Mouse (Mus musculus) thymus, postnatal 36 days (tissue): ENCODE data around the gene Kbtbd12.

ENCODE experiments used
- DNase-seq, 2 experiments: peaks; one replicate each; pipeline ENCODE4 v3.0.0; 2022; ENCODE audit warnings: mixed read lengths in 2 of 2

The Kbtbd12 gene

DNA sequence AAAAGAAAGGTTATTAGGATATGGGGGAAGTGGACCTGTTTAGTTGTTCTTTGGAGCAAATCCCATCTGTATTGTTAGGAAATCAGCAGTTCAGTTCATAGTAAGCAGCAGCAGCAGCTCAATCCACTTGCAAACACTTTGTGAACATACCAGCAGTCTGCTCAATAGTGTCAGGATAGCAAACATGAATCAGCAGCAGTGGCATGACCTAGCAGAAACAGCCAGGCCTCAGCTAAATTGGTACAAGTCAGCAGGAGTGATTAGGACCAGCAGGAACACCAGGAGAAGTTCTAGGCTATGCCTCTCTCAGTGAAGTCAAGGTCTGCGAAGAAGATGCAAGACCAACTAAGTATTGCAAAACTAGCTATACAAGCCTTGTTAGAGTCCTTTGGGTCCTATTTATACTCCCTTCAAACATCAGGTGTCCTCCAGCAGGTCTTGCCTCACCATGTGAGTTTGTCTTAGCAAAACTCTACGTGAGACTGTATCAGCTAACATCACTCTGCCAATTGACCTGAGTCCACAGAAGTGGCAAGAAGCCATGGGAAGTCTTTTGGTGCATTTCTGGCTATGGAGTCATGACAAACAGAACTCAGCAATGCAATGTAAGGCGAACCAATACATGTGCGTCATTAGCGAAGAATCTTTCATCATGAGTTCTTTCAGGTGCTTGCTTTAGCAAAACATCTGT is at the start of gene Kbtbd12:
Kbtbd12 (minus strand) TSS at position 340 of the 691 bp plus-strand sequence.
- no peak for DNase-seq

DNA sequence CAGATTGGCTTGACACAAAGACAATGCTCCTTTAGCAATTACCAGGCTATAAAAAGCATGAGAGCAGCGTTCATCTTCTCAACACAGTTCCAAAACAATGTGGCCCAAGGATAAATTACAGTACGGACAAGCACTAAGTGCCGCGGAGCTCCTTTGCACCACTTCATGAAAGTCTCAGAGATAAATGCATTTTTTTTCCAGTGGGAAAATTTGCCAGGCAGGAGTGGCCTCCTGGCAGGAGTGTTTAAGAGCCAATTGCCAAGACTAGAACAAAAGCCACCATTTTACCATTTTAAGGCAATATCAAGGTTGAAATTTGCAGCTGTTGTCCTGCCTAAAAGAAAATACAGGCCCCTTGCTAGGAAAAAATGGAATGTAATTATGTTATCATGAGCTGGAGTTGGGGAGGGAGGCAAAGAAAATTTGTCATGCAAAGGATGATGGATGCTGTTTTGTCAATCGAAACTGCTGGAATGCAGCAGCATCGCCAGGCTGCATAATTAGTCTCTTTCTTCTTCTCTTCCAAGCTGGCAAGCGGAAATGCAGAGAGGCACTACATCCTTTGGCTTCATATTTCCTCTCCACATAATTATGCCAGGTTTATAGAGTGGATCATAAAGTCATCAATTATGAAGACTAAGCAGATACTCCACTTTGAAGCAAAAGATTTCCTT is 45.8 kb upstream of the Kbtbd12 start:
- DNase-seq = no peak

GRCm38 (mm10) chr6:88681026-88681425 is 43.3 kb upstream of the Kbtbd12 start:
- no peak for DNase-seq

- DNase-seq = no peak
Measured at GRCm38 (mm10) chr6:88677738-88678137, 40.0 kb upstream of the Kbtbd12 start.

- no peak for DNase-seq
Measured at GRCm38 (mm10) chr6:88676753-88677736, 39.3 kb upstream of the Kbtbd12 start.

DNA sequence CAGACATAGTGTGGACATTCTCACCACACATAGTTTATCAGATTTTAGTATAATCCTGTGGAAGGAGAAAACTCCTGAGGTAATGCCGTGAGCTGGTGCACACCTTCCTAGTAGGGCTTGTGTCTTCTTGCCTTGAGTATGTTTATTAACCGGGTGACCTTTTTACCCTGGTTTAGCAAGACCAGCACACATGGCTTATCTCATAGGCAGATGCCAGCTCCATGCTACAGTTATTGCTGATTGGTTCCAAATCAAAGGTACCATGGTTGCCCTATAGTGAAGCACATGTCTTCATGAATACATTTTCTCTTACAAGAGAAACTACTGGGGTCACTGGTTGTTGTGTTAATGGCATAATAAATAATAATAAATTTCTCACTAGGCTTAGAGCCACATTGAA is 38.1 kb upstream of the Kbtbd12 start:
- no peak for DNase-seq

DNA sequence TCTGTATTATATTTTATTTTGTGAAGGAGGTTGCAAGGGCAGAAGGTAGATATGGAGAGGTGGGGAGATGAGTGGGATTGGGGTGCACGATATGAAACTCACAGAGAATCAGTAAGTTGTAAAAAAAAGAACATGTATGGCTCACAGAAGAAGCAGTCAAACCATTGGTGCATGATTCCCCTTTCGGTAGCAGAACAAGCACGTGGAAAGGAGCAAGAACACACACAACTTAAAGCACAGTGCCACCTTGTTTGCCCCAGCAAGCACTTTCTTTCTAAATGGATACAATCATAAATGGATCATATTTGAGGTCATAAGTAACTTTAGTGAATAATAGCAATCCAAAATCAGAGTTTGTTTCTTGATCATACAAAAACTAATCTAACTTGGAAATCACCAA is 24.5 kb upstream of the Kbtbd12 start:
- no peak for DNase-seq

GRCm38 (mm10) chr6:88661696-88662095 is 23.9 kb upstream of the Kbtbd12 start:
- no peak for DNase-seq

DNA sequence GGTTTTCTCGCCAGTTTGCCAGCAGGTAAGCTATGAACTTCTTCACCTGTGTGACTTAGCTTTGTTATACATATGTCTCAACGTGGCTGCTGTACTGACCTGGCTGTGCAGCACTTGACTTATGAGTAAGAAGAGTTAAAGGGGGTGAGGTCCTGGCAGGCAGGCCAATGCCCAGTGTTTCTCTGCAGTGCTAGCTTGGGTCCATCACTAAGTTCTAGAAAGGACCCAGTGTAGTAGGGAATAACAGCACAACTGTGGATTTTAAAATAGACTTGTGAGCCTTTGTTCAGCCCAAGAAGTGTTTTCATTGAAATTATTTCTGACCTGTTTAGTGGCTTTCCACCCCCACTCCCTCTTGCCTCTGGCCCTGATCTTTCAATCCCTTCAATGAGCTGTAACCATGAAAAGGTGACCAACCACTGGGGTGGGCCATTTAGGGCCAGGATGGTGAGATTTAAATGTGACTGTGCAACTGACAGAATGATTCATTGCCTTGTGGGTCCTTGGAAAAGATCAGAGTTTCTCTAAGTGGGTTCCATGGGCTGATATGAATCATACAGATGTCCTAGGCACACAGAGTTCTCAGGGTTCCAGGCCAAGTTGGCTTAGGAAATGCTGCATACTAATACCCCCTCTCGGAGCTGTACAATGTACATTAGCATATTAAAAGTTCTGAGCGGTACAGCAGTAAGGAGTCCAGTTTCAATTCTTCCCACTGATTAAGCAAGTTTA is 10.0 kb upstream of the Kbtbd12 start:
- DNase-seq = no peak

DNA sequence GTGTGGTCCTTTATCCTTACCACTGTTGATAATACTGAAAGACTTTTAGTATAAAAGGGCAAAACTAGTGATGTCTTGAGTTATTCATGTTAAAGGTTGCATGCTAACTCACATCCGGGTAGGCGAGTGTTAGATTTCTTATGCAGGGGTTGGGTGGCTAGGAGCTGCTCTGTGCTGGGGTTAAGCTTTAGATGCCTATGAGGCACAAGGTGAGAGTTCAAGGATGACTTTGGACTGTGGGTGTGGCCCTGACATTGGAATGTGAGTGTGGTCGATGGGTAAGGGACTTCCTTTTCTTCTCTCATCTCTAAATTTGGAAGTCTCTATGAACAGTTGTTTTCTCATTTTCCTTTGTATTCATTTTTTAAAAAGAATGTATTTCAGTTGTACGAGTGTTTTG is 7.0 kb upstream of the Kbtbd12 start:
- DNase-seq = no peak

GRCm38 (mm10) chr6:88641346-88641920 is 3.7 kb upstream of the Kbtbd12 start:
- no peak for DNase-seq

- no peak for DNase-seq
Measured at GRCm38 (mm10) chr6:88640331-88640730, 2.6 kb upstream of the Kbtbd12 start.

DNA sequence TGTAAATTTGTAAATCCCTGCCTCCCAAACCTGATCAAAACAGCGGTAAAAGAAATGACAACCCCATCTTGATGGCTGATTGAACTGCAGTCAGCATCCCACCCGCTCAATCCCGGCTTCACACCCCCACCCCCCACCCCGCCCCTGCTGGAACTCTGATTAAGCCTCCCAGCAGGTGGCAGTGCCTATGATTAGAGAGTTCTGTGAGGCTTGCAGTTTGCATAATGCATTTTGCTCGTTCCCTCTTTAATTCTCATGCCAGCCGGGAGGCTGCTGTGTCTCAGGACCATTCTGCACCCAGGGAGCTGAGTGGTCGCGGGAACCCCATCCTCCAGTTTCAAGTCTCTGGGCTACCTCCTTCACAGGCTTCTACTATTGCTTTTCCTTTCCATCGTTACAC is 2.2 kb upstream of the Kbtbd12 start:
- DNase-seq = no peak

GRCm38 (mm10) chr6:88639372-88639920 is 1.7 kb upstream of the Kbtbd12 start:
- DNase-seq = no peak

GRCm38 (mm10) chr6:88638917-88639316 is 1.2 kb upstream of the Kbtbd12 start:
- DNase-seq = no peak

DNA sequence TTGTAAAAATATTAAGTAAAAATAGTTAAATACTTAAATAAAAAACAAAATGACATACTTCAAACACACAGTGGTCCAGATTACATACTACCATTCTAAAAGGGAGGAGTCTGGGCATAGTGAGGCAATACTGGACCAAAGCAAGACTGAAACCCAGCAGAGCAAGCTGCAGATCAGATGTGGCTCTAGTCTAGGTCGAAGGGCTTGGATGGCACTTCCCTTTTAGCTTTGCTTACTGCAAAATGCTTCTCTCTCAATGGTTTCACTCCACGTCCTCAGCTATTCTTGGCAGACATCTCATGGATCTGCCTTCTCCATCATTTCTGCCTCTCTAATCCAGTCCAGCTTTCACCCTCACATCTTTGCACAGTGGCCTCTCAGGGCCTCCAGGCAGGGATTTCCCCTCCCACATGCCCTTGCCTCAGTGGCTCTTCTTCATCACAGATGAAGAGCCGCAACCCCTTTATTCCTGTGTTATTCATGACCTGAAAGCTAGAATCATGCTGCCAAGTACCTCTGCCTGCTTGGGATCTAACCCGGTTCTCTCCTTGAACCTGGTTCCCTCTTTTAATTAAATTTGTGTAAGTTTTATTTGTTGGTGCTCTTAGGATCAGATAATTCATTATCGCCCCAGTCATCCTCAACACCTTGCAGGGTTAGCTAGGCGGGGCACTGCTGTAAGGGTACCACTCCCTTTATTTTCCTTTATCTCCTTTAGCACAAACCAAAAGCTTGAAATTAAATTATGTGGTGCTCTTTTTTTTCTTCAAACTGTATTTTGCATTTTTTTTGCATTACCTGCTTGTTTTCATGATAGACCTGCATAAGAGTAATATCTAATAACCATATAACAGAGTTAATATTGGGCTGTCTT is 1.6 kb downstream of the Kbtbd12 start:
- DNase-seq = no peak

DNA sequence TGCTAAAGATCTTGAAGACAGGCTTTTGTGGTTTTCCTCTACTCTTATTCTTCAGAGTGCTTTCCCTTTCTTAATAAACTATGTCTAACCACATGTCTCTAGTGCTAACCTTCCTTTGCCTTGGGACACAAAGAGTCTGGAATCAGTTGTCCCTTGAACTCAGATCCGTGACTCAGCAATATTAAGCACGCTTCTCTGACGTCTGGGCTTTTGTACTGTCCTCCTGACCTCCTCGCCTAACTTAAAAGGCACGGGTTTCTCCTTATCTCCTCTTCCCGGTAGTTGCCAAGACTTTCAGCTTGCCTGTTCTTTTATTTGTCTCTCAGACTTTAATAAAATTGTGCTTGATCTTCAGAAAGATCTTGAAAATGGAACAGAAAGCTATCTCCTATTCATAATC is 6.5 kb downstream of the Kbtbd12 start:
- no peak for DNase-seq

DNA sequence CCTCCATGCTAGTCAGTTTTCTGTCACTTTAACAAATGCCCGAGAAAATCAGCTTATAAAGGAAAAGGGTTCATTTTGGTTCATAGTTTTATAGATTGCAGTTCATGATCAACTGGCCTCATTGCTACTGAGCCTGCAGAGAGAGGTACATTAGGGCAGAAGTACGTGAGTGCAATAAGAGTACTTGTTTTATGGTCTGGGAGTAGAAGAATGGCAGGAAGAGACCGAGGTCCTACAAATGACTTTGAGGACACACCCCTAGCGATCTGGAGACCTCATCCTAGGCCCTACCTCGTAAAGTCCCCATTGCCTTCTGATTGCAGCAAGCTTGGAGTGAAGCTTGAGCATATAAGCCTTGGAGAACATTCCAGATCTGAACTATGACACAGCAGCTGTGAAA is 7.2 kb downstream of the Kbtbd12 start:
- no peak for DNase-seq

DNA sequence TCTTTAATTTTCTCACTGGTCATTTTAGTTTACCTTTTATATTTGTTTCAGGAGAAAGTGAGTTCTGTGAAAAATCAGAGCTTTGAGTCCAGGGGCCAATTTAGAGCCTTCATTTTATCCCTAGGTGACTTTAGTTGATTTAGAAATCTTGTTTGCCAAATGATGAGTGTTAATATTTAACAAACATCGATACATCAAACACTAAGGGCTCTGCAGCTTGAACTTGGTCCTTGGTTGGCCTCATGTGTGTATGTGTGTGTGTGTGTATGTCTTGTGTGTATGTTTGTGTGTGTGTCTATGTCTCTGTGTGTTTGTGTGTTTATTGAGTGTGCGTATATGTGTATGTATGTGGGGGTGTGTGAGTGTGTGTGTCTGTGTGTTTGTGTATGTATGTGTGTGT is 7.9 kb downstream of the Kbtbd12 start:
- no peak for DNase-seq

- DNase-seq = peak; percentile 60 to 77
Measured at GRCm38 (mm10) chr6:88627317-88627811, 10.4 kb downstream of the Kbtbd12 start.

DNA sequence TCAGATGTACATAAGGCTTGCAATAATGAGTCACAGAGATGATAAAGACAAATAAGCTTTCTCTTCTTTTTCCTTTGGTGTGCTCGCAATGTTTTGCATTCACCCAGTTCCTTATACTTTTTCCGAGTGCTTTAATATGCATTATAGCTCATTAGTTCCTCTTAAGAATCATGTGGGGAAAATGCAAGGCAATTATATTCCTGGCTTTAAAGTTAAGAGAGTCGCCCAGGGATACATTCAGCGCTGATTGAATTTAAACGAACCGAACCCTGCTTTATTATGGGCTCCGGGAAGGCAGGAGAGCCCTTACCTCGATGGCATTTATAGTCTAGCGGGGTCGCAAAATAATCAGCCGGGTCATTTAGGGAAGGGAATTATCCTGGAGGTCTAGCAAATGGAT is 10.8 kb downstream of the Kbtbd12 start:
- DNase-seq = no peak
